Mouse (Mus musculus) ES-E14 (cell line): ENCODE measurements at regions not wholly inside any gene's neighbourhood (a gene's known extent, or its start where the extent isn't known, plus 50 kb on each side); places are given as distances from the start of the nearest gene placed in this dataset.
A peak's percentile ranks its signal among the peaks of the same experiment; 100 is the strongest.

Experiments
- DNase-seq: peaks from one replicate; pipeline ENCODE4 v3.0.0-alpha.2; 2013; ENCODE audit warnings: low read depth, low spot score
- H3K27ac ChIP-seq: 2 replicates; pipeline ENCODE4 v1.5.1; 2012; ENCODE audit warnings: low read depth, mild to moderate bottlenecking, low read length, moderate library complexity, mixed read lengths; ENCODE audit not compliant: poor library complexity, insufficient read depth, severe bottlenecking
- H3K36me3 ChIP-seq: 2 replicates; pipeline ENCODE4 v1.6.1; 2012; ENCODE audit warnings: mild to moderate bottlenecking, low read length, moderate library complexity, mixed read lengths; ENCODE audit not compliant: control insufficient read depth, poor library complexity, insufficient read depth, severe bottlenecking
- H3K4me1 ChIP-seq, 2 experiments: fragments of 150-350 bp in 1 of 2; sonication (generic) in 1 of 2; 2 replicates each; pipeline ENCODE4 v1.6.1; 2012; ENCODE audit warnings: low read length in 2 of 2, mild to moderate bottlenecking in 1 of 2, mixed read lengths in 1 of 2; ENCODE audit not compliant: control insufficient read depth in 2 of 2, insufficient read depth in 2 of 2, poor library complexity in 1 of 2
- H3K4me3 ChIP-seq, 2 experiments: fragments of 150-350 bp in 1 of 2; sonication (generic) in 1 of 2; 2 replicates each; pipeline ENCODE4 v1.5.1; 2012; ENCODE audit warnings: low read length in 2 of 2, low read depth in 1 of 2, mild to moderate bottlenecking in 1 of 2, mixed read lengths in 1 of 2; ENCODE audit not compliant: insufficient read depth in 1 of 2, poor library complexity in 1 of 2, severe bottlenecking in 1 of 2
- H3K9ac ChIP-seq: 2 replicates; pipeline ENCODE4 v1.6.1; 2012; ENCODE audit warnings: low read depth, mild to moderate bottlenecking, low read length, mixed read lengths; ENCODE audit not compliant: poor library complexity, insufficient read depth, severe bottlenecking
- H3K9me3 ChIP-seq: fragments of 150-350 bp; sonication (generic); 2 replicates; pipeline ENCODE4 v1.6.1; 2012; ENCODE audit warnings: low read depth, mild to moderate bottlenecking, low read length; ENCODE audit not compliant: control insufficient read depth, insufficient read depth
- CHD2 ChIP-seq: IDR thresholded peaks from 2 replicates; pipeline ENCODE4 v1.6.1; 2014; ENCODE audit warnings: mild to moderate bottlenecking, low read depth, low read length, inconsistent platforms
- HCFC1 ChIP-seq: IDR thresholded peaks from 2 replicates; pipeline ENCODE4 v1.6.1; 2012; ENCODE audit warnings: low read length, inconsistent platforms, borderline replicate concordance; ENCODE audit not compliant: insufficient read depth
- MAFK ChIP-seq: IDR thresholded peaks from 2 replicates; pipeline ENCODE4 v1.6.1; 2014; ENCODE audit warnings: mild to moderate bottlenecking, low read depth, low read length, inconsistent platforms; ENCODE audit not compliant: insufficient read depth
- ZC3H11A ChIP-seq: IDR thresholded peaks from 2 replicates; pipeline ENCODE4 v1.6.1; 2012; ENCODE audit warnings: low read depth, mild to moderate bottlenecking, inconsistent platforms, low read length, borderline replicate concordance
- ZNF384 ChIP-seq: IDR thresholded peaks from 2 replicates; pipeline ENCODE4 v1.6.1; 2012; ENCODE audit warnings: low read depth, low read length, inconsistent platforms
- in situ Hi-C, 2 experiments: fragments of 600-800 bp; cut with MboI; formaldehyde crosslinking; loops; one replicate each; pipeline ENCODE4 v1.15.1; 2025; ENCODE audit warnings: low sequenced_read_pairs in 2 of 2, inconsistent platforms in 1 of 2; ENCODE audit not compliant: unreplicated experiment in 2 of 2

DNA sequence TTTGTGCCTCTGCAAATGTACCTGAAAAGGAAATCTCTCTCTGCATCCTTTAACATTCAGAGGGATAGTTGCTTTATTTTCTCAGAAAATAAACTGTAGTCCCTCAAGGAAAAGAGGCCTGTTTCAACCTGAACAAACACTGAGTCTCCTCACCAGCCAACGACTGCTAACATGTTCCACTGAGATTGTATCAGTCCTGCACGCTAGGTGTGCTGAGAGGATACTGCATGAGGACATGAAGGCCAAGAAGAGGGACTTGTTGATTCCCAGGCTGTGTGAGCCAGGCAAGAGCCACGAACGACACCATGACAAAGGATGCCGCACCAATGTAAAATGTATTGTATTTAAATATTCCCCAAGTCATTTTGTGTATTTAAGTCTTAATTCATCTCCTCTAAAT, 65.2 kb downstream of the Gm4791 start:
- Histone ChIP-seq H3K27ac (no peak overlapping the region), H3K36me3 (no peaks in the 10 kb centered on the region), H3K9me3 (no peaks in the 10 kb centered on the region), H3K9ac (no peak overlapping the region), H3K4me3 (no peak overlapping the region), H3K4me1 (no peaks in the 10 kb centered on the region)
- DNase-seq: no peak
- in situ Hi-C loops: no loop called here
- TF ChIP-seq MAFK: no peak
- TF ChIP-seq CHD2: no peak
- TF ChIP-seq ZNF384: no peak
- TF ChIP-seq HCFC1: no peak

DNA sequence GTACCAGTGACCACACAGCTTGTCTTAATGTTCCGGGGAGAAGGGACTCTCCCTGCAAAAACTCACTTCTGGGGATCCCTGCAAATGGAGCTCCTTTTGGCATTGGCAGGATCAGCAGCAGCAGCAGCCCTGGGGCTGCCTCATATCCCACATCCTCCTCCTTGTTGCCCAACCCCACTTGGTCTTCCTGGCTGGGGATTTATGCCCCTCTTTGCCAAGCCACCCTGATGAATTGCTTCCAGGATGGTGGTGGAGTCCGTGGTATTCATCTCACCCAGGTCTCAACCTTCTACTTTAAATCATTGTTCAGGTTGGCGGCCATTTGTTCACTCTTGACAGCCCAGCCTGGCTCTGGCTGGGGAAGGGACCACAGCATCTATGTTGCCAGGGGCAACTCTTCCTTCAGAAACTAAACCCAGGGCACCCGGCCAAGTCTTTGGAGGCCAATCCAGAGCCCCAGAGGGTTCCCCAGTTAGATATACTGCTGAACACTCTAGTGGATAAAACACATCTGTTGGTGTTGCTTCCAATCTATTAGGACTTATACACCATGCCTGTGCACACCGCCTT, 66.0 kb downstream of the Gm4791 start:
- no peak overlapping the region for H3K9ac ChIP-seq
- H3K27ac ChIP-seq: no peak overlapping the region
- H3K9me3 ChIP-seq: no peaks in the 10 kb centered on the region
- no peaks in the 10 kb centered on the region for H3K36me3 ChIP-seq
- H3K4me1 ChIP-seq: no peaks in the 10 kb centered on the region
- H3K4me3 ChIP-seq: no peak overlapping the region
- DNase-seq: no peak
- in situ Hi-C loops: no loop called here
- TF ChIP-seq HCFC1 (no peak), MAFK (no peak), ZC3H11A (no peak), CHD2 (no peak), ZNF384 (no peak)

DNA sequence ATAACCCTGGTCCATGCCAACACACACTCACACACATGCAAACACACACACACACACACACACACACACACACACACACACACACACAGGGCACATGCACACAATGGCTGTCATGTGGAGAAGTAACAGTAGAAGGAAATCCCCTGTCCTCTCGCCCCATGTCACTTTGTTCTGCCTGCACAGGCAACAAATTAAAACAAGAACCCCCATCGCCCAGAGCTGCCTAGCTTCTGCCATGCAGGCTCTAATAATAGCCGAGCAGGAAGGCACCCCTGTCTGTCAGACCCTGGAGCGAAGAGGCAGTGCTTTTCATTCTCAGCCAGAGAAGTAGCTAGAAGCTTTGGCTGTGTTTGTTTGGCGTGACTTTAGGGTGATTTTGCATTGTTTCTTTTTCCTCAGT, 70.9 kb downstream of the Gm4791 start:
- Histone ChIP-seq H3K4me1 (no peaks in the 10 kb centered on the region), H3K4me3 (no peak overlapping the region), H3K9me3 (no peaks in the 10 kb centered on the region), H3K27ac (no peak overlapping the region), H3K9ac (no peak overlapping the region), H3K36me3 (no peaks in the 10 kb centered on the region)
- TF ChIP-seq MAFK (no peak), ZNF384 (no peak), HCFC1 (no peak), ZC3H11A (no peak), CHD2 (no peak)
- in situ Hi-C loops: no loop called here
- no peak for DNase-seq

DNA sequence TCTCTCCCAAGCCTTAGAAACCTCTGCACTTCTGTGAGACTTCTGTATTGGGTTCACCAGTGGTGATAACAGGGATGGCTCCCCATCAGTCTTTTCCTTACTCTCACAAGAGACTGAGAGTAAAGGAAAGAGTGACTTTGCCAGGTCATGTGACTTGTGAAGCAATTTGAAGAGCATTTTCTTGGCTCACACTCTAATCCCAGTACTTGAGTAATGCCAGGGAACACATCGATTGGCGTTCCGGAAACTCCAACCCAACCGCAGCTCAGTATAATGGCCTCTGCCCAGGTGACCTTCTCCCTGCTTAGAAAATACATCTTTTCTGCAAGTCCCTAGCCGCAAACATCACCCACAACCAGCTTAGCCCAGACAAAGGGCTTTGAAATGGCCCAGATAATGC, 72.4 kb downstream of the Gm4791 start:
- no peak for DNase-seq
- in situ Hi-C loops: no loop called here
- Histone ChIP-seq H3K9ac (no peak overlapping the region), H3K4me1 (no peaks in the 10 kb centered on the region), H3K9me3 (no peaks in the 10 kb centered on the region), H3K27ac (no peak overlapping the region), H3K36me3 (no peaks in the 10 kb centered on the region), H3K4me3 (no peak overlapping the region)
- no peak for TF ChIP-seq ZC3H11A
- no peak for TF ChIP-seq MAFK
- TF ChIP-seq ZNF384: no peak
- no peak for TF ChIP-seq CHD2
- no peak for TF ChIP-seq HCFC1

DNA sequence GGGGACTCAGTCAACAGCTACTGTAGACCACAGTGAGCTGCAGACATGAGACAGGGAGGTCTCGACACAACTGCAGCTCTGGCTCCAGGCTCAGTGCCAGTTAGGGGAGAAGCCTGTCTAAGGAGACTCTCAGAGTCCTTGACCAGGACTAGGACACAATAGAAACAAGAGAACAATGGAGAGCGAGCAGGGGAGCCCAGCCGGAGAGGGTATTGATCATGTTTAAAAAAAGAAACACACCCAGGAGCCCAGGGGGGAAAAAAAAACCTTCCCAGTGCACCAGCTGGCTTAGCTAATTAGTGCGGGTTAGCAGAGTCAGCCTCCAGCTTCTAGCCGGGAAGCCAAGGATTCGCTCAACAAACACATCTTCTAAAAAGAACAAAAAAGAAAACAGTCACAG, 78.4 kb downstream of the Gm4791 start:
- H3K9ac ChIP-seq: no peak overlapping the region
- H3K36me3 ChIP-seq: no peaks in the 10 kb centered on the region
- H3K27ac ChIP-seq: no peak overlapping the region
- TF ChIP-seq ZNF384 (peak; percentile 92), CHD2 (no peak), HCFC1 (no peak), ZC3H11A (no peak), MAFK (no peak)
- H3K4me1 ChIP-seq: no peaks in the 10 kb centered on the region
- no peak overlapping the region for H3K4me3 ChIP-seq
- peak; percentile 20 for DNase-seq
- no peaks in the 10 kb centered on the region for H3K9me3 ChIP-seq
- in situ Hi-C loops: no loop called here
